Mouse (Mus musculus) embryonic facial prominence, embryonic 11.5 days (tissue): ENCODE results near the gene Tnfsf12. TPM values are rescaled to one million over a fixed set of nuclear protein-coding genes. Genes with fewer than 3 reads are reported as not detected.

Experiments
- ATAC-seq: fragments of 200-750 bp; cut with Nextera tagmentation; replicated peaks from 2 replicates; pipeline ENCODE4 v1.8.0; 2017; ENCODE audit warnings: low read depth; ENCODE audit not compliant: insufficient number of reproducible peaks, low FRiP score, low TSS enrichment
- DNase-seq: peaks from one replicate; pipeline ENCODE4 v3.0.0-alpha.2; 2015; ENCODE audit warnings: low spot score
- H3K27ac ChIP-seq: fragments of 300-500 bp; sonication (generic); replicated peaks from 2 replicates; pipeline ENCODE4 v1.5.1; 2014; ENCODE audit warnings: mild to moderate bottlenecking, low read depth, low read length, control low read depth
- H3K27me3 ChIP-seq: fragments of 300-500 bp; sonication (generic); 2 replicates; pipeline ENCODE4 v1.6.1; 2014; ENCODE audit warnings: mild to moderate bottlenecking, low read length, moderate library complexity, mixed read lengths; ENCODE audit not compliant: control insufficient read depth, insufficient read depth
- H3K36me3 ChIP-seq: fragments of 300-500 bp; sonication (generic); replicated peaks from 2 replicates; pipeline ENCODE4 v1.6.1; 2014; ENCODE audit warnings: low read depth, mild to moderate bottlenecking, low read length, moderate library complexity, mixed read lengths; ENCODE audit not compliant: control insufficient read depth, insufficient read depth
- H3K4me1 ChIP-seq: fragments of 300-500 bp; sonication (generic); 2 replicates; pipeline ENCODE4 v1.6.1; 2014; ENCODE audit warnings: low read length, mixed read lengths; ENCODE audit not compliant: control insufficient read depth, insufficient read depth
- H3K4me2 ChIP-seq: fragments of 300-500 bp; sonication (generic); 2 replicates; pipeline ENCODE4 v1.6.1; 2014; ENCODE audit warnings: low read depth, mild to moderate bottlenecking, control low read depth, low read length, moderate library complexity
- H3K4me3 ChIP-seq: fragments of 300-500 bp; sonication (generic); 2 replicates; pipeline ENCODE4 v1.5.1; 2014; ENCODE audit warnings: low read depth, low read length, control low read depth
- H3K9ac ChIP-seq: fragments of 300-500 bp; sonication (generic); replicated peaks from 2 replicates; pipeline ENCODE4 v1.6.1; 2014; ENCODE audit warnings: mild to moderate bottlenecking, control low read depth, low read length
- H3K9me3 ChIP-seq: fragments of 300-500 bp; sonication (generic); replicated peaks from 2 replicates; pipeline ENCODE4 v1.6.1; 2016; ENCODE audit warnings: mild to moderate bottlenecking, low read length, inconsistent platforms, mixed read lengths; ENCODE audit not compliant: control insufficient read depth
- WGBS: fragments of 180-500 bp; shearing (Covaris S2); extraction: QIAGEN DNeasy Blood & Tissue Kit; methylation state at CpG from one replicate; pipeline ENCODE4 v1.1.7; 2014; 5-methylcytosine and 5-hydroxymethylcytosine counted together
- polyA plus RNA-seq: library from polyadenylated mRNA; unstranded; fragments of >200 nt; fragmentation: Nextera tagmentation; extraction: Ambion mirVana; gene quantifications from 2 replicates; pipeline ENCODE4 v1.2.1, GENCODE M21; 2014

Gene Tnfsf12
- polyA plus RNA-seq, 1 experiment from 2014 or later: 4.3 TPM

DNA sequence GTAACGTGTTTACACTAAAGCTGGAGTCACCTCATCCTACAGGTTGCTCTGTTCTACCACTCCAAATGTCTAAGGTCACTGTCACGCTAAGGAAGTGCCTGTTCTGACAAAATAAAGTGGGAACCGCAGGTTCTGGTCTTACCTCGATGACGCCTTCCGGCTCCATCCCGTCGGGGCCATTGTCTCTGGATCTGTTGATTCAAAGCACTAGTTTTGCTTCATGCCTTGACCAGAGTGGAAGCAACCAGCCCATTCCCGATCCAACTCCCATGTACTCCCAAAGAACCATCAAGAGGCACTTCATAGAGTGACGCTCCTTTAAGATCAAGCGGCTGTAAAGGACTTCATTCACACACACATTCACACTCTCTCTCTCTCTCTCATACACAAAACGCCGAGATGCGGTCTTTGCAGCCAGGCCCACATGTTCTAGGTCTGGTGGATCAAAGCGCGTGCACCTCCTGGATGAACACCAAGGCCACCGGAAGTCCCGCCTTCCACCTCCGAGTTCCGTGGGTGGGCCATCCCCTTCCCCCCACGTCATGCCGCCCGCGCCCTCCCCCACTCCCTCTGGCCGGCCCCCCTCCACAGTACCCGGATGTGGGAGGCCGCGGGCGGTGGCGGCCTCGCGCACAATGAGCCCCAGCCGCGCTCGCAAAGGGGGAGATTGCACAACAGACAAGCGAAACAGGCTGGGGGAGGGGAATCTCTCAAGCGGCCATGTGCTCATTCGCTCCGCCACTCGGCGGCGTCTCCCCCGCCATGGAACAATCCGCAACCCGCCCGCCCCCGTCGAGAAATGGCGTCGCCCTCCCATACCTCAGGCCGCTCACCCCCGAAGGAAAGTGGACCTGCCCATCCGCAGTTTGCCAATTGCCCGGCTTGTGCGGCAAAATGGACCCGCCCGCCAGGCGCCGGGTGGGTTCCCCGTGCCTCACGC lies 24.6 kb downstream of the Tnfsf12 start:
- Histone ChIP-seq H3K27me3 (no peaks in the 10 kb centered on the region), H3K4me1 (no peaks in the 10 kb centered on the region), H3K4me2 (peak overlapping the region; percentile 87), H3K4me3 (peak overlapping the region; percentile 94), H3K27ac (peak overlapping the region; percentile 93), H3K9ac (peak overlapping the region; percentile 99), H3K36me3 (peaks cover 25% of the 10 kb centered on the region), H3K9me3 (no peaks in the 10 kb centered on the region)
- DNase-seq (peak; percentile 96), ATAC-seq (peak; percentile 45)
- WGBS: under 1% methylated on average over 55 of the region's 61 CpGs

- H3K4me2 ChIP-seq: no peak overlapping the region
- H3K9me3 ChIP-seq: no peaks in the 10 kb centered on the region
- no peaks in the 10 kb centered on the region for H3K4me1 ChIP-seq
- H3K4me3 ChIP-seq: no peak overlapping the region
- H3K27ac ChIP-seq: no peak overlapping the region
- H3K9ac ChIP-seq: no peak overlapping the region
- no peak for ATAC-seq
- 83% methylated on average over 3 of the region's 3 CpGs for WGBS
- H3K36me3 ChIP-seq: peaks cover 23% of the 10 kb centered on the region
- no peak for DNase-seq
- H3K27me3 ChIP-seq: no peaks in the 10 kb centered on the region
Observed at GRCm38 (mm10) chr11:69666665-69667005, 29.0 kb downstream of the Tnfsf12 start.

- Histone ChIP-seq H3K4me3 (no peak within 1 kb of the TSS), H3K36me3 (peaks cover 23% of the 10 kb centered on the region), H3K27ac (no peak within 1 kb of the TSS), H3K9me3 (no peaks in the 10 kb centered on the region), H3K4me2 (no peak within 1 kb of the TSS), H3K9ac (no peak within 1 kb of the TSS), H3K27me3 (no peaks in the 10 kb centered on the region), H3K4me1 (no peaks in the 10 kb centered on the region)
- peak; percentile 51 for DNase-seq
- WGBS: 37% methylated on average over 7 of the region's 7 CpGs
- ATAC-seq: no peak
Observed at GRCm38 (mm10) chr11:69665961-69666664, 29.5 kb downstream of the Tnfsf12 start, which contains the start of gene Cd68. Cd68 (minus strand) TSS chr11:69666153.

- Histone ChIP-seq H3K4me2 (no peak overlapping the region), H3K4me1 (no peaks in the 10 kb centered on the region), H3K27ac (no peak overlapping the region), H3K9ac (no peak overlapping the region), H3K9me3 (no peaks in the 10 kb centered on the region), H3K27me3 (no peaks in the 10 kb centered on the region), H3K4me3 (no peak overlapping the region), H3K36me3 (peaks cover 20% of the 10 kb centered on the region)
- 81% methylated on average over 9 of the region's 9 CpGs for WGBS
- no peak for ATAC-seq
- DNase-seq: no peak
Observed at GRCm38 (mm10) chr11:69665457-69665960, 30.1 kb downstream of the Tnfsf12 start.

DNA sequence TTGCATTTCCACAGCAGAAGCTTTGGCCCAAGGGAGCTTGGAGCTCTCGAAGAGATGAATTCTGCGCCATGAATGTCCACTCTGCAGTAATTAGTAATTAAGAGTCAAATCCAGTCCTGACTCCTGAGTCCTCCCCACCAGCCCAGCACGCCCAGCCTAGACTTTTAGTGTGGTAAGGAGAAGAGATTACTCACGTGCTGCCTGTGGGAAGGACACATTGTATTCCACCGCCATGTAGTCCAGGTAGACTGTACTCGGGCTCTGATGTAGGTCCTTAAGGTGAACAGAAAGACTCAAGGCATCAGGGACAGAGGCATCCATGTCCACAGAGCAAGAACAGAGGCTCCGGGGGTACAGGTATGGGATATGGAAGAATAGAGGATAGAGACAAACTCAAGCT lies 30.8 kb downstream of the Tnfsf12 start:
- Histone ChIP-seq H3K4me2 (no peak overlapping the region), H3K36me3 (peaks cover 18% of the 10 kb centered on the region)
- 91% methylated on average over 7 of the region's 7 CpGs for WGBS

GRCm38 (mm10) chr11:69663795-69664194 lies 31.9 kb downstream of the Tnfsf12 start:
- WGBS: 90% methylated on average over 6 of the region's 6 CpGs
- Histone ChIP-seq H3K4me3 (no peak overlapping the region), H3K9ac (no peak overlapping the region), H3K27ac (no peak overlapping the region), H3K36me3 (peaks cover 13% of the 10 kb centered on the region), H3K27me3 (no peaks in the 10 kb centered on the region), H3K4me2 (no peak overlapping the region), H3K4me1 (no peaks in the 10 kb centered on the region), H3K9me3 (no peaks in the 10 kb centered on the region)
- ATAC-seq (no peak), DNase-seq (no peak)

More for the DNA sequence above, 30.8 kb downstream of the Tnfsf12 start:
- DNase-seq: no peak
- Histone ChIP-seq H3K9ac (no peak overlapping the region), H3K27ac (no peak overlapping the region), H3K4me3 (no peak overlapping the region), H3K4me1 (no peaks in the 10 kb centered on the region), H3K9me3 (no peaks in the 10 kb centered on the region), H3K27me3 (no peaks in the 10 kb centered on the region)
- ATAC-seq: no peak

- H3K9ac ChIP-seq: peak overlapping the region; percentile 70
- ATAC-seq (peak; percentile 5; the same call in 1 of the 2 replicates), DNase-seq (no peak)
- peak overlapping the region; percentile 95 for H3K27ac ChIP-seq
- peak overlapping the region; percentile 53 for H3K4me2 ChIP-seq
- WGBS: 71% methylated on average over 13 of the region's 13 CpGs
- H3K9me3 ChIP-seq: no peaks in the 10 kb centered on the region
- H3K4me1 ChIP-seq: no peaks in the 10 kb centered on the region
- peak overlapping the region; percentile 48 for H3K4me3 ChIP-seq
- H3K36me3 ChIP-seq: peaks cover 16% of the 10 kb centered on the region
- no peaks in the 10 kb centered on the region for H3K27me3 ChIP-seq
Observed at GRCm38 (mm10) chr11:69662967-69663671, 32.5 kb downstream of the Tnfsf12 start.
